Mouse (Mus musculus): ENCODE data around the gene Plcg2. TPM values are rescaled to one million over a fixed set of nuclear protein-coding genes. Genes with fewer than 3 reads are reported as not detected.

Plcg2 gene
- polyA plus RNA-seq, 1 experiment from 2014 or later = 7.3 TPM

GRCm38 (mm10) chr8:117683925-117684472 is 185.9 kb downstream of the Plcg2 start:
- WGBS (ENCODE audit: insufficient replicate concordance) = 55% methylated on average over 10 of the region's 10 CpGs
- Histone ChIP-seq H3K27me3 (ENCODE audit: insufficient read depth, low read length) (no peaks in the 10 kb centered on the region), H3K9me3 (ENCODE audit: low read length) (no peaks in the 10 kb centered on the region), H3K4me1 (ENCODE audit: insufficient read depth) (peaks cover 4% of the 10 kb centered on the region; the same call in 1 of the 2 replicates), H3K36me3 (replicated peaks; ENCODE audit: insufficient read depth, low read length) (no peaks in the 10 kb centered on the region), H3K9ac (replicated peaks) (no peak overlapping the region), H3K4me2 (ENCODE audit: low read depth, low read length) (no peak overlapping the region), H3K4me3 (ENCODE audit: low read depth, low read length) (no peak overlapping the region), H3K27ac (ENCODE audit: low read depth) (no peak overlapping the region)
- TF ChIP-seq CTCF (IDR thresholded peaks at IDR 0.05; ENCODE audit: low read depth) (no peak), EP300 (IDR thresholded peaks at IDR 0.05; ENCODE audit: low read depth) (no peak)
- DNase-seq = no peak
- ATAC-seq = no peak

- TF ChIP-seq CTCF (IDR thresholded peaks at IDR 0.05; ENCODE audit: low read depth) (no peak), EP300 (IDR thresholded peaks at IDR 0.05; ENCODE audit: low read depth) (no peak)
- no peak overlapping the region for H3K9ac ChIP-seq (replicated peaks)
- peaks cover 4% of the 10 kb centered on the region; the same call in 1 of the 2 replicates for H3K4me1 ChIP-seq (ENCODE audit: insufficient read depth)
- H3K4me2 ChIP-seq (ENCODE audit: low read depth, low read length) = no peak overlapping the region
- DNase-seq = no peak
- ATAC-seq = no peak
- H3K9me3 ChIP-seq (ENCODE audit: low read length) = no peaks in the 10 kb centered on the region
- H3K27me3 ChIP-seq (ENCODE audit: insufficient read depth, low read length) = no peaks in the 10 kb centered on the region
- 29% methylated on average over 11 of the region's 11 CpGs for WGBS (ENCODE audit: insufficient replicate concordance)
- H3K36me3 ChIP-seq (replicated peaks; ENCODE audit: insufficient read depth, low read length) = no peaks in the 10 kb centered on the region
- no peak overlapping the region for H3K27ac ChIP-seq (ENCODE audit: low read depth)
- no peak overlapping the region for H3K4me3 ChIP-seq (ENCODE audit: low read depth, low read length)
These were observed 186.4 kb downstream of the Plcg2 start for GRCm38 (mm10) chr8:117684504-117684903.

Small RNA genes lying within 50 kb of the gene (microRNA-seq; reads per million reads assigned to microRNA genes)
- not detected for gene Gm27361
- not detected for gene Mir7077
- not detected for gene Mir7078

Other genes with a start within 250 kb of the Plcg2 start
- gene Cmip, start 241.2 kb upstream of the Plcg2 start, polyA plus RNA-seq (2015; fragmentation: Nextera tagmentation; extraction: Ambion mirVana) = 22.3 and 22.6 TPM in 2 replicates
- gene Sdr42e1, start 175.4 kb downstream of the Plcg2 start, polyA plus RNA-seq (2015; fragmentation: Nextera tagmentation; extraction: Ambion mirVana) = 12.6 and 12.8 TPM in 2 replicates
- 189 and 204 TPM in 2 replicates for gene Hsd17b2, start 203.6 kb downstream of the Plcg2 start, polyA plus RNA-seq (2015; fragmentation: Nextera tagmentation; extraction: Ambion mirVana)

Data from liver, postnatal 0 days (tissue).